Mouse (Mus musculus) forebrain, embryonic 13.5 days (tissue): ENCODE results near the gene Btk. TPM values are rescaled to one million over a fixed set of nuclear protein-coding genes. Genes with fewer than 3 reads are reported as not detected.

Source experiments
- ATAC-seq: fragments of 200-750 bp; cut with Nextera tagmentation; 2 replicates; pipeline ENCODE4 v1.8.0; 2017
- H3K27ac ChIP-seq: fragments of 300-500 bp; sonication (generic); 2 replicates; pipeline ENCODE4 v1.5.1; 2015; ENCODE audit warnings: inconsistent platforms, mild to moderate bottlenecking, moderate library complexity
- H3K27me3 ChIP-seq: fragments of 300-500 bp; sonication (generic); 2 replicates; pipeline ENCODE4 v1.6.1; 2015; ENCODE audit warnings: mild to moderate bottlenecking, inconsistent platforms
- H3K36me3 ChIP-seq: fragments of 300-500 bp; sonication (generic); 2 replicates; pipeline ENCODE4 v1.6.1; 2015; ENCODE audit warnings: mild to moderate bottlenecking, inconsistent platforms; ENCODE audit not compliant: poor library complexity, severe bottlenecking
- H3K4me1 ChIP-seq: fragments of 300-500 bp; sonication (generic); 2 replicates; pipeline ENCODE4 v1.6.1; 2015; ENCODE audit warnings: inconsistent platforms
- H3K4me2 ChIP-seq: fragments of 300-500 bp; sonication (generic); 2 replicates; pipeline ENCODE4 v1.6.1; 2015; ENCODE audit warnings: inconsistent platforms, mild to moderate bottlenecking, moderate library complexity
- H3K4me3 ChIP-seq: fragments of 300-500 bp; sonication (generic); 2 replicates; pipeline ENCODE4 v1.5.1; 2015; ENCODE audit warnings: mild to moderate bottlenecking, inconsistent platforms
- H3K9ac ChIP-seq: fragments of 300-500 bp; sonication (generic); 2 replicates; pipeline ENCODE4 v1.6.1; 2015; ENCODE audit warnings: mild to moderate bottlenecking, inconsistent platforms
- H3K9me3 ChIP-seq: fragments of 300-500 bp; sonication (generic); replicated peaks from 2 replicates; pipeline ENCODE4 v1.6.1; 2016; ENCODE audit warnings: inconsistent platforms
- WGBS: fragments of 180-500 bp; shearing (Covaris S2); methylation state at CpG from one replicate; pipeline ENCODE4 v1.1.7; 2015; 5-methylcytosine and 5-hydroxymethylcytosine counted together
- polyA plus RNA-seq: library from polyadenylated mRNA; unstranded; fragments of >200 nt; fragmentation: Nextera tagmentation; extraction: Ambion mirVana; gene quantifications from 2 replicates; pipeline ENCODE4 v1.2.1, GENCODE M21; 2015

Btk gene
- polyA plus RNA-seq, 1 experiment from 2014 or later = 0.21 TPM

GRCm38 (mm10) chrX:134525260-134525659, 58.1 kb downstream of the Btk start:
- ATAC-seq = no peak
- no peaks in the 10 kb centered on the region for H3K27me3 ChIP-seq
- H3K4me2 ChIP-seq = no peak overlapping the region
- 90% methylated on average over 4 of the region's 4 CpGs for WGBS
- H3K36me3 ChIP-seq = no peaks in the 10 kb centered on the region
- no peak overlapping the region for H3K9ac ChIP-seq
- no peaks in the 10 kb centered on the region for H3K9me3 ChIP-seq
- H3K4me1 ChIP-seq = no peaks in the 10 kb centered on the region
- no peak overlapping the region for H3K4me3 ChIP-seq
- H3K27ac ChIP-seq = no peak overlapping the region

DNA sequence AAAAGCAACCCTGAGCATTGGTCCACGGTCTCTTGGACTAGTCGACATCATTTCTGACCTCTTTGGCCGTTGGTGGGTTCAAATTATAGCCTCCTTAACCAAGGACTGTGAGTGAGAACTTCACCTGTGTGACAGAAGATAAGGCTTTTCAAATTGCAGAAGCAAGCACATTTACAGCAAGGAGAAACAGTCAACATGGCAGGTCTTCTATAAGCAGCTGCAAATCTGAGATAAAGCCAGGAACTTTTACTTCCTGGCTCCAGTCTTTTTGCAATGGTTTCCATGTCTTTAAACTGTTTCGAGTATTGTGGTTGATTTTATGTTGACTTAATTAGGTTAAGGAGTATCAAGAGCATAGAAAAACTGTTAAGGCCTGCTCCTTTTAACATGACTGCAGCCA, 59.6 kb downstream of the Btk start:
- Histone ChIP-seq H3K9ac (no peak overlapping the region), H3K27me3 (no peaks in the 10 kb centered on the region), H3K4me3 (no peak overlapping the region), H3K36me3 (no peaks in the 10 kb centered on the region), H3K4me1 (no peaks in the 10 kb centered on the region), H3K9me3 (no peaks in the 10 kb centered on the region), H3K4me2 (no peak overlapping the region), H3K27ac (no peak overlapping the region)
- ATAC-seq = no peak
- 73% methylated on average over 4 of the region's 4 CpGs for WGBS

GRCm38 (mm10) chrX:134509473-134509872, 73.9 kb downstream of the Btk start:
- no peak overlapping the region for H3K9ac ChIP-seq
- H3K36me3 ChIP-seq = no peaks in the 10 kb centered on the region
- H3K4me2 ChIP-seq = no peak overlapping the region
- no peaks in the 10 kb centered on the region for H3K4me1 ChIP-seq
- H3K27ac ChIP-seq = no peak overlapping the region
- WGBS = 57% methylated on average over 2 of the region's 2 CpGs
- H3K9me3 ChIP-seq = no peaks in the 10 kb centered on the region
- H3K4me3 ChIP-seq = no peak overlapping the region
- no peak for ATAC-seq
- no peaks in the 10 kb centered on the region for H3K27me3 ChIP-seq

GRCm38 (mm10) chrX:134507977-134508376, 75.4 kb downstream of the Btk start:
- Histone ChIP-seq H3K27ac (no peak overlapping the region), H3K9me3 (no peaks in the 10 kb centered on the region), H3K27me3 (no peaks in the 10 kb centered on the region), H3K4me1 (no peaks in the 10 kb centered on the region), H3K9ac (no peak overlapping the region), H3K4me2 (no peak overlapping the region), H3K36me3 (no peaks in the 10 kb centered on the region), H3K4me3 (no peak overlapping the region)
- no peak for ATAC-seq
- 71% methylated on average over 6 of the region's 6 CpGs for WGBS

GRCm38 (mm10) chrX:134500651-134501050, 82.7 kb downstream of the Btk start:
- H3K27ac ChIP-seq = no peak overlapping the region
- WGBS = 85% methylated on average over 8 of the region's 8 CpGs
- no peak overlapping the region for H3K4me2 ChIP-seq
- no peak overlapping the region for H3K4me3 ChIP-seq
- H3K9me3 ChIP-seq = no peaks in the 10 kb centered on the region
- no peak for ATAC-seq
- no peaks in the 10 kb centered on the region for H3K4me1 ChIP-seq
- no peaks in the 10 kb centered on the region for H3K36me3 ChIP-seq
- no peak overlapping the region for H3K9ac ChIP-seq
- no peaks in the 10 kb centered on the region for H3K27me3 ChIP-seq

Other genes starting within 250 kb of the Btk start
- 10.8 and 13.1 TPM in 2 replicates for gene Drp2, start 179.0 kb downstream of the Btk start, polyA plus RNA-seq
- not detected in 2 replicates for gene Taf7l, start 107.1 kb downstream of the Btk start, polyA plus RNA-seq
- 56.7 and 60.7 TPM in 2 replicates for gene Timm8a1, start 41.7 kb downstream of the Btk start, polyA plus RNA-seq
- 264 and 325 TPM in 2 replicates for gene Rpl36a, start 2.1 kb upstream of the Btk start, polyA plus RNA-seq
- 3.6 and 4.2 TPM in 2 replicates for gene Gla, start 17.6 kb upstream of the Btk start, polyA plus RNA-seq
- gene Hnrnph2, start 17.6 kb upstream of the Btk start, polyA plus RNA-seq = 204 and 206 TPM in 2 replicates
- 8.8 and 9.6 TPM in 2 replicates for gene Armcx4, start 102.9 kb upstream of the Btk start, polyA plus RNA-seq
- 57.1 and 62.3 TPM in 2 replicates for gene Armcx1, start 134.4 kb upstream of the Btk start, polyA plus RNA-seq
- 24.7 and 26.7 TPM in 2 replicates for gene Armcx6, start 167.8 kb upstream of the Btk start, polyA plus RNA-seq
- 67.6 and 67.8 TPM in 2 replicates for gene Armcx3, start 173.0 kb upstream of the Btk start, polyA plus RNA-seq
- gene Armcx2, start 225.7 kb upstream of the Btk start, polyA plus RNA-seq = 71.7 and 78.1 TPM in 2 replicates